Mouse (Mus musculus): ENCODE results near the gene Fanci.

Fanci gene

GRCm38 (mm10) chr7:79463376-79464077 lies 71.8 kb downstream of the Fanci start:
- DNase-seq (ENCODE audit: low spot score in 2 of 2) = no peak

GRCm38 (mm10) chr7:79464776-79465420 lies 73.2 kb downstream of the Fanci start:
- DNase-seq (ENCODE audit: low spot score in 2 of 2) = peak in 1 of 2 experiments; percentile 3

- peak; percentile 62 to 64 for DNase-seq (ENCODE audit: low spot score in 2 of 2)
Observed at GRCm38 (mm10) chr7:79465461-79466044, 73.8 kb downstream of the Fanci start.

DNA sequence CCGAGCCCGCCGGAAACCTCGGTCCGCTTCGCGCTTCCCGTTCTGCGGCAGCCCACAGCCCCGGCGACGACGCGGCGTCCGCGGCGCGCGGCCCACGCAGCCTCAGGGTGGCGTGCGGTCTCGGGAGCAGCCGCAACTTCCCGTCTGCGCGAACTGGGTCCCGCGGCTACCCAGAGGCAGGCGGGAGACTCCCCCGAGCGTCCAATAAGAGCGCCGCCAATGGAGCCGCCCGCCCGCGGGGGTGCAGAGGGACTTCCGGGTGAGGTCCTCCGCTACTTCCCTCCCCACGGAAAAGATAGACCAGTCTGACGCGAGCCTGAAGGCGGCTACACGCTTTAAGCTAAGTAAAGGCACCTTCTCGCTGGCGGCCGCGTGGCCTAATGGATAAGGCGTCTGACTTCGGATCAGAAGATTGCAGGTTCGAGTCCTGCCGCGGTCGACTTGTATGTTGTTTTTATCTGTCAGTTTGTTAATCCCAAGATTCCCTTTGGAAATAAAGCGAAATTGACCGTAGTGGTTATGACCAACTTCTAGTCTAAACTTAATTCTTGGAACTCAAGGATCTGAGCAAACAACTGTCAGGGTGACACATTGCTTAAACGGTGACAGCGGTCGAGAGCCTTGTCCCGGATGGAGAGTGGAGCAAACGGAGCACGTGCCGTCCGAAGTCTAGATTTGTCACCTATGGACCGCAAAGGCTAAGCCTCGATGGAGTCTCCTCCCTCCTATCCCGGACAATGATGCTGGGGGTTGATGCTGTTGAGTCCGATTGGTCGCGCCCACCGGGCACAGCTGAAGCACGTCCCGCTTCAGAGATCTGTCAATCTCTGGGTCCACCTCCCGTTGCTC lies 74.5 kb downstream of the Fanci start, which contains the start of gene Polg:
TSS of gene Polg (minus strand) at position 310 of the 849 bp plus-strand sequence.
- peak; percentile 97 to 98 for DNase-seq (ENCODE audit: low spot score in 2 of 2)

GRCm38 (mm10) chr7:79467951-79468350 lies 76.2 kb downstream of the Fanci start:
- no peak for DNase-seq (ENCODE audit: low spot score in 2 of 2)

DNA sequence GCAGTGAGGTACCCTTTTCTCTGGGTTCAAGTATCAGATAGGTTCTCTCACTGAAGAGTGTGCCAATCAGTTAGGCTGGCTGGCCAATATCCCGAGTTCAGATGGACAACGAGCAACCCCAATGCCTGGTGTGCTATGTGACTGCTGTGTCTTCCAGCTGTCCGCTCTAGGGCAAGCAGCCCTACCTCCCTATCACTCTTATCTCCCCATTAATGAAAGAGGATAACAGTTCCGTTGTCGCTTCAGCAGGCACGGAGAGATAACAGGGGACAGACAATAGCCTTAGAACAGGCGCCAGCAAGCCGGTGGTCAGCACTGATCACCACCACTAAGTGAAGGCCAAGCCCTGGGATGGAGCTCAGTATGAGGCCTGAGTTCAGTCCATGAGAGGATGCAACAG lies 77.3 kb downstream of the Fanci start:
- DNase-seq (ENCODE audit: low spot score in 2 of 2) = no peak

DNA sequence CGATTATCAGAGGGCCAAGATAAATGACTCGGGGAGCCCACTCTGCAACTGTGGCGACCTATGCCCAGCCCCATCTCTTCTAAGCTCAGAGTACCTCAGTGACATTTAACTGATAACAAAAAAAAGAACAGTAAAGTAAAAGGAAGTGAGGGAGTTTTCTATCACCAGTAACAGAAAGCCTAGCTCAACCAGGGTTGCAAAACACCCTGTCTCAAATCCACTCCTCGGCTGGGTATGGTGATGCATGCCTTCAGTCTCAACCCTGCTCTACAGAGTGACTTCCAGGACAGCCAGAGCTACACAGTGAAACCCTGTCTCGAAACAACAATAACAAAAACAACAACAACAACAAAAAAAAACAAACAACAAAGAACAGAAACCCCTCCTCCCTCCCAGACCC lies 78.0 kb downstream of the Fanci start:
- no peak for DNase-seq (ENCODE audit: low spot score in 2 of 2)

DNA sequence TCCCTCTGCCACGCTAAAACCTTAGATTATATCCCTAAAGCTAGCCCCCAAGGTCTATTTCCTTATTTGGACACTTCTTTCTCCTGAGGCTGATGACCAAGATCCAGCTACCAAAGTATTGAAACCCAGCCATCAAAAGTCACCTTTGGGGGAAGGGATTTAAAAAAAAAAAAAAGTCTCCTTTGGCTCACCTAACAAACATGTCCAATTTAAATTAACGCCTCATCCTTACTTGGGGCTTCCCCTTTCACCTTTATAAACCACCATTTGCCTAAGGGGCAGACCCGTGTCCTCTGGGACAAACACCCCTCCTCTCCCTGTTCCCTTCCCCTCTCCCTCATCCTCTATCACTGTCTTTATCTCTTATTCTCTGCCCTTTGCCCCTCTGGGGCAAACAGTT lies 79.0 kb downstream of the Fanci start:
- no peak for DNase-seq (ENCODE audit: low spot score in 2 of 2)

DNA sequence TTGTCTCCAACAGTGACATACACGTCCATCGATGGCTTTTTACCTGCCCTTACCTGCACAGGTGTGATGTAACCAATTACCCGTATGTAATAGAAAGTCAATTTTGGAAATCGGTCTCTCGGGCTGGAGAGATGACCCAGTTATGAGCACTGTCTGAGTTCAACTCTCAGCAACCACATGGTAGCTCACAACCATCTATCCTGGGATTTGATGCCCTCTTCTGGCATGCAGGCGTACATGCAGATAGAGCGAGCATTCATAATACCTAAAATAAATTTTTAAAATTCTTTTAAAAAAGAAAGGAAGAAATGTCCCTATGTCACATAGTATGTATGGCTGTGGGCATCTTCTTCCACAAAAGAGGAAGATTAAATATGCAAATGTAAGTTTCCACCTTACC lies 79.7 kb downstream of the Fanci start:
- DNase-seq (ENCODE audit: low spot score in 2 of 2) = no peak

GRCm38 (mm10) chr7:79472792-79473191 lies 81.1 kb downstream of the Fanci start:
- DNase-seq (ENCODE audit: low spot score in 2 of 2) = no peak

- no peak for DNase-seq (ENCODE audit: low spot score in 2 of 2)
Observed at GRCm38 (mm10) chr7:79473496-79474194, 81.9 kb downstream of the Fanci start.

GRCm38 (mm10) chr7:79474831-79475399 lies 83.2 kb downstream of the Fanci start:
- DNase-seq (ENCODE audit: low spot score in 2 of 2) = no peak

DNA sequence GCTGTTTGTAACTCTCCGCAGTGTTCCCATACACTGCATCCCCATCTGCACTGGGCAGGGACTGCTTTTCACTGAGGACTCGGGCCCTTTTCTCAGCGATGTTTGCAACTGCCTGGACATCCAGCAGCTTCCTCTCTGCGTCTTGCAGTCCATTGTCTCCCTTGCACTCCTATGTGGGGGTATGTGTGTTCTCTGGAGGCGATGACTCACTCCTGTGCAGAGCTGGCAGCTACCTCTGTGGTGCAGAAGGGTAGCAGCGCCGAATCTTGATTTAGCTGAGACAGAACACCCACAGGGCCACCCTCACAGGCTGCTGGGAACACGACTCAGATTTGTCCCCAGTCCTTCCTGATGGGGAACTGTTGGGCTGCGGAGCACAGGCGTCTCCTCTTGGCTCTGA lies 94.8 kb downstream of the Fanci start:
- DNase-seq (ENCODE audit: low spot score in 2 of 2) = no peak

- no peak for DNase-seq (ENCODE audit: low spot score in 2 of 2)
Observed at GRCm38 (mm10) chr7:79493915-79494314, 102.2 kb downstream of the Fanci start.

- peak; percentile 58 to 64 for DNase-seq (ENCODE audit: low spot score in 2 of 2)
Observed at GRCm38 (mm10) chr7:79495988-79496815, 104.5 kb downstream of the Fanci start.

DNA sequence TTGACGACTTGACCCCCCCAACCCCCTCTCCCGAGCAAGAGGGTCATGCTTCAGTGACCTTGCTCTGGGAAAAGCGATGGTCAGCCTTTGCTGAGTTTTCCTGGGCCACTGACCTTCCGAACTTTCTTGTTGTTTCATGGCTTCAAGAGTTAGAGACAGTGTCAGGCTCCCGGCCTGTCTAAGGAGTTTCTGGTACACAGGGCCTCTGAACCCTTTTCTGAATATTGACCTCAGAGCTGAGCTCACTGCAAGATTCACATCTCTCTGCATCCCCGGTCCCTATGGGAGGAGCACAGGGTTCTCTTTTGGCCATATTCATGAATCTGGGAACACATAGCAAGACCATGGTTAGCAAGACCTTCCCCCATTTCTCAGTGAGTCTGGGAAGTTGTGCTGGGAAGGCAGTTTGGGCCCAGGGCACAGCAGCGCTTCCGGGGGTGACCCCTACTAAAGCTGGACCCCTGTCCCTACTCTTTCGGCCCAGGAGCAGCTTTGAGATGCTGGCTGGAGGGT lies 105.1 kb downstream of the Fanci start:
- no peak for DNase-seq (ENCODE audit: low spot score in 2 of 2)

GRCm38 (mm10) chr7:79497701-79498115 lies 106.0 kb downstream of the Fanci start:
- DNase-seq (ENCODE audit: low spot score in 2 of 2) = no peak

- DNase-seq (ENCODE audit: low spot score in 2 of 2) = no peak
Observed at GRCm38 (mm10) chr7:79498356-79498755, 106.6 kb downstream of the Fanci start.

DNA sequence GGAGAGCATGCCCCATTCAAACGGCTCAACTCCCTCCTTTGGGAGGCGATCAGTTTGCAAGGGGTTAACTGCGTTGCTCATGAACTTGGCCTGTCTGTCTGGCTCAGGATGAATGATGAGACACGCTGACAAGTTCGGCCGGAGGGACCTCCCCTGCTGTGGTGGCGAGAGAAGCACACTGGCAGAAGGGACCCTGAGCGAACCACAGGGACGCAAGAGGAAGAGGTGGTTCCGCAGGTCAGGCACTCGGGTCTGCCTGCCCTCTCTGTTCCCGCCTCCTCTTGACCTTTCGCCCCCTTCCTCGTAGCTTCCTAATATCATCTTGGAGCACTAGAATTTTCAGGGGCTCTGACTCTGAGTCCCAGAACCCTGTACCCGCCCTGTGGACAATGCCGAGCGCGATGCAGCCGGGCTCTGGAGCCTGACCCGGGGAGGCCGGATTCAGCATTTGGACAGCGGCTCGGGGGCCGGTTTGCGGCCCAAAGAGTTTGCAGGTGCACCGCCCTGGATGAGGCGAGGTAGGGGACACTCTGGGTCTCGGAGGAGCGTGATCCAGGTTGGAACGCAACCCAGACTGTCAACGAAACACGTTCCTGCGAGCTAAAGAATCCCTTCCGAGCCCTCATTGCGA lies 107.4 kb downstream of the Fanci start:
- DNase-seq (ENCODE audit: low spot score in 2 of 2) = no peak

All from spleen, postnatal 36 days (tissue).